Mouse (Mus musculus) limb, embryonic 15.5 days (tissue): ENCODE measurements around the gene Ccdc185. TPM values are rescaled to one million over a fixed set of nuclear protein-coding genes. Genes with fewer than 3 reads are reported as not detected.

Experiments used
- polyA plus RNA-seq: library from polyadenylated mRNA; unstranded; fragments of >200 nt; fragmentation: Nextera tagmentation; extraction: Ambion mirVana; gene quantifications from 2 replicates; pipeline ENCODE4 v1.2.1, GENCODE M21; 2015

Ccdc185 gene
- polyA plus RNA-seq, 1 experiment from 2014 or later = not detected

Other genes with a start within 250 kb of the Ccdc185 start
- 150 and 151 TPM in 2 replicates for gene Capn2, start 231.6 kb downstream of the Ccdc185 start, polyA plus RNA-seq
- 0.07 TPM in 1 of 2 replicates, not detected in the other for gene Capn8, start 184.2 kb downstream of the Ccdc185 start, polyA plus RNA-seq
- 12.8 and 14.4 TPM in 2 replicates for gene Susd4, start 14.7 kb upstream of the Ccdc185 start, polyA plus RNA-seq
- gene Tlr5, start 205.6 kb upstream of the Ccdc185 start, polyA plus RNA-seq = 2.1 and 2.3 TPM in 2 replicates